Mouse (Mus musculus) layer of hippocampus, postnatal 10 days (tissue): Measurements from ENCODE around the gene Cela3a. TPM values are rescaled to one million over a fixed set of nuclear protein-coding genes. Genes with fewer than 3 reads are reported as not detected.
"Not testable (repeated sequence)": the region's sequence is repeated elsewhere in the genome, so short reads cannot be mapped to it uniquely, and the experiment has no call there.

ENCODE experiments used
- DNase-seq, 2 experiments: peaks; one replicate each; pipeline ENCODE4 v3.0.0; 2021; ENCODE audit warnings: low spot score in 2 of 2
- total RNA-seq, 2 experiments: library from RNA; stranded (reverse); gene quantifications; 2 replicates each; pipeline ENCODE4 v1.2.3; 2021

Cela3a gene
- total RNA-seq, 2 experiments from 2014 or later: not detected

- no peak for DNase-seq
These were observed 8.3 kb upstream of the Cela3a start for GRCm38 (mm10) chr4:137417712-137418564.

DNA sequence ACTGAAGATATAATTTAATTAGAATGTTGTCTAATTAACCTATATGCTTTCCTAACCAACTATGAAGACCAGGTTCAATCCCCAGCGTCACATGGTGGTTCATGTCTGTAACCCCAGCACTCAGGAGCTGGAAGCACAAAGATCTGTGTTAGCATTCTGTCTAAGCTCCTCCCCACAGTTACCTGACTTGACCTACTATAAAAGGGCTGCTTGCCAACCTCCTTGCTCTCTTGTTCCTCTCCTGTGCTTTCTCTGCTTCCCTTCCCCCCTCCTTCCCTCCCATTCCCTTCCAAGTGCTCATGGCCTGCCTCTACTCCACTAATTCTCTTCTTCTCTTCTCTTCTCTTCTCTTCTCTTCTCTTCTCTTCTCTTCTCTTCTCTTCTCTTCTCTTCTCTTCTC lies 5.3 kb upstream of the Cela3a start:
- no peak for DNase-seq

DNA sequence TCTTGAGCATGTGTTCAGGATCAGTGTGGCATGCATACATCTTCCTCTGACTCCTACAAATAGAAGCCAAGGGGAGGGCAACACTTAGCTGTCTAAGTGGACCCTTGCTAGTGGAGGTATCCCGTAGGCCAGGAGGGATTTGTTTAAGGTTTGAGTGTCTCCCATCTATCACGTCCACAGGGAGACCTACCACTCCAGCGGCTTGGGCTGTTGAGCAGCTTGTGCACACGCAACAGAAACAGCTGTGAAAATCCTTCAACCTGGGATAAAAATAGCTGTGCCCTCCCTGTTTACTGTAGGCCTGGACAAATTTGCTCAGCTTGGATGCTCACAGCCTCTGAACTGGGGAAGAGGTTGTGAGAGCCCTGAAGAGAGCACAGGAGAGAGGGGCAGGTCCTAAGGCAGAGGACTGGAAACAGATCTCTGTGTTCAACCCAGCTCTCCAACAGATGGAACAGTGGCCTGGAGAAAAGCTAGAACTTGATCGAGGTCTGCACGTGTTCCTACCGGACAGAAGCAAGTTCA lies 2.7 kb upstream of the Cela3a start:
- not testable (repeated sequence) for DNase-seq

DNA sequence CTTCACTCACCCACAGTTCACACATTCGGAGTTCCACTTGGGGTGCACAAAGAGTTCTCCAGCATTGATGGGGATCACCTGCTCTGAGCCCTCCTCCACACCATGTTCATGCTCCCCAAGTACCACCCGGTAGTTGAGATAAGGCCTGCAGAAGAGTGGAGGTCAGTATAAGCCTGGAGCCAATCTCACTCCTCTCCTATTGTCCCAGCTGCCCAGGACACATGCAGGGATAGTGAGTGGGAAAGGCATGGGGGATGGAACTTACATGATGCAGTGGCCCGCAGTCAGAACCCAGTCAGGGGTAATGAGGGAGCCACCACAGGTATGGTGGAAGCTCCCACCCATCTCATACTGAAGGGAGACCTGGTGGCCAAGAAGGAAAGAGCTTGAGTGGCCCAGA lies 4.0 kb downstream of the Cela3a start:
- no peak for DNase-seq

GRCm38 (mm10) chr4:137396641-137397525 lies 12.7 kb downstream of the Cela3a start:
- DNase-seq: no peak

DNA sequence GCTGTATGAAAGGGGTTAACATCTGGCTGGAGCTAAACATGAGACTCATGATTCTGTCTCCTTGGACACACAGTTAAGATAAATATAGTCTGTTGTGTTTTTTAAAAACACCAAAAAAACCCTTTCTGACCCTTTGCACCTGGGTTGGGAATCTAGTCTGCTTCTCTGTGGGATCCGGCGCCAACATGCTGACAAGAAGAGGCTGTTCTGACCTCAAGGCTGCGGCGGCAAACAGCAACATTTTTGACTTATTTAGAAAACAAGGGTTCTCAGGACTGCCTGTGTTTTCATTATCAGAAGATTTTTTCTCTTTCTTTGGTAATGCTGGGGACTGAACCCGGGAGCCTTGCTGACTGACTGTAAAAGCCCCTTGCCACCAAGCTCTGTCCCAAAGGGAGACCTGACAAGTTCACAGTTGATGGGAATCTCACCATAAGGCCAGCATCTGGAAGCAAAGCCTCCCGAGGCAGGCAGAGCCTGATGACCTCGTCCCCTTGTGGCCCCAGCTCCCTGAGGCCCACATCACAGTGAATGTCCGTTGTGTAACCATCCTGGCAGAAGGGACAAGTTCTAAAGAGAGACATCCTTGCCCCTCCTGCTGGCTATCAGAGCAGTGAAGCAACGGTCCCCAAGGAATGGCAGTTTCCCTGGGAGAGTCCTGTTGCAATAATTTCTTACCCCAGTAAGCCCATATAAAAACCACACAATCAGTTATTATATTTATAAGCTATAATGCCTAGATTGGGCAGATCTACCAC lies 16.0 kb downstream of the Cela3a start:
- no peak for DNase-seq

- no peak for DNase-seq
These were observed 16.7 kb downstream of the Cela3a start for GRCm38 (mm10) chr4:137392874-137393273.

DNA sequence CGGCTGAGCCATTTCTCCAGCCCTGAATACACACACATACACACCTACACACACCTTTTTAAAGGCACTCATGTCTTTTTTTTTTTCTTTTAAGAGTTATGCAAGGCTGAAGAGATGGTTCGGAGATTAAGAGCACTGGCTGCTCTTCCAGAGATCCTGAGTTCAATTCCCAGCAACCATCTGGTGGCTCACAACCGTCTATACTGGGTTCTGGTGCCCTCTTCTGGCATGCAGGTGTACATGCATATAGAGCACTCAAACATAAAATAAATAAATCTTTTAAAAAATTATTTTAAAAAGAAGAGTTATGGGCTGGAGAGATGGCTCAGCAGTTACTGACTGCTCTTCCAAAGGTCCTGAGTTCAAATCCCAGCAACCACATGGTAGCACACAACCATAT lies 18.3 kb downstream of the Cela3a start:
- no peak for DNase-seq

DNA sequence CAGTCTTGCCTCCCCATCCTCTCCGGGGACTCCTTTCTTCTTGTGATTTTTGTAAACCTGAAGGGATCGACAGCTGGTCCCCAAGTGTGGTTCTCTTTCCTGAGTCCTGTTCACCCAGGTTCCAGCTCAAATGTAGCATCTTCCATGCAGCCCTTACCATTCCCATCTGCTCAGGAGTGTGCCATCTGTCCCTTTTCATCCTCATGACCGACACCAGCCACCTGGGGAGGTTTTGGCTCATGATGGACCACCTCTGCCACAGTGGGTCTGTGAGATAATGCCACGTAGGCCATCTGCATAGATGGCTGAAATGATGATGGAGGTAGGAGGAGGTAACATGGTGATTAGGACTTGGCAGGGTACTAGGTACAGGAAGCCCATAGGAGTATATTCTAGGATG lies 19.4 kb downstream of the Cela3a start:
- no peak for DNase-seq

GRCm38 (mm10) chr4:137388983-137389382 lies 20.6 kb downstream of the Cela3a start:
- no peak for DNase-seq

DNA sequence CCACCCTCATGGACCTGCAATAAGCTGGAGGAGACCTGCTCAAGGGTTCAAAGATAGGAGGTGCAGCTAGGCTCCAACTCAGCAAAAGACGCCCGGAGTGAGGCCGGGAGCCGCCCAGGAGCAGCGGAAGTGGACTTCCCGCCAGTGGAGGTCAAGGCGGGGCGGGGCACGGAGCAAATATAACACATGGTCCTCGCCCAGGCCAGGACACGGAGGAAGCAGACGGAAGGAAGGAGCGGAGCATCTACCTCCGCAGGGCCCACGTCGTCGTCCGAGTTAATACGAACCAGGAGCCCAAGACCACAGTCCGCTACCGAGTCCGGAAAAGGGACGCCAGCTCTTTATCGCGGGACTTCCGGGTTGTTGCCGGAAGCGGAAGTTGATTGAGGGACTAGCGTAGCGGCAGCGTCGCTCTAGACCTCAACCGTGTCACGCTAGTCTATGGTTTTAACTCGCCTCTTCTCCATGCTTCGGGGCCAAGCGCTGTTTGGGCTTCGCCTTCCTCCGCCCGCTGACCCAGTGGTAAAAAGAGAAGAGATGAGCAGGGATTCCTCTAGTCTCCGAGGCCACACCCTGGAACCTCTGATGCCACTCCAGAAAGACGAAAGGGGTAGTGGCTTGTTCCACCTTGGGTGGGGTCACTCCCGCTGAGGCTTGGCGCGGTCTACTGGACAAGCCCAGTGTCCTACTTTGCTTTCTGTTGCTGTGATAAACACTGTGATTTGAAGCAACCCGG lies 21.4 kb downstream of the Cela3a start:
- DNase-seq: peak; percentile 78 to 83

GRCm38 (mm10) chr4:137387482-137388058 lies 22.0 kb downstream of the Cela3a start:
- DNase-seq: no peak

- no peak for DNase-seq
These were observed 28.6 kb downstream of the Cela3a start for GRCm38 (mm10) chr4:137380702-137381605.

GRCm38 (mm10) chr4:137379713-137380255 lies 29.8 kb downstream of the Cela3a start:
- DNase-seq: no peak

DNA sequence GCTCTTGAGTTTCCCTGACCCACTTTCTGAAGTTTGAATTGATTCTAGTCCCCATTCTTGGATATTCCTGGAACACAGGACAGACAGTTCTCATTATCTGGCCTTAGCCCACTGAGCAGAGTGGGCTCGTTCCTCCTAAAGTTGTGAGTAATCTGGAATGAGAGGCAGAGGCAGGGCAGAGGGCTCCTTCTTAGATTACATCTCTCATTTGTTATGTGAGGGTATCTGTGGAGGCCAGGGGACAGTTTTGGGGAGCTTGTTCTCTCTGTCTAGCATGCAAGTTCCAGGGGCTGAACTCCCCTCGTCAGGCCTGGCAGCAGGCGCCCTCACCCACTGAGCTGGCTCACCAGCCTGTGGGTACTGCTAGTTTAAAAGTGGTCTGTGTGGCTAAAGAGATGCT lies 30.5 kb downstream of the Cela3a start:
- DNase-seq: no peak

- no peak for DNase-seq
These were observed 31.9 kb downstream of the Cela3a start for GRCm38 (mm10) chr4:137377526-137378304.

DNA sequence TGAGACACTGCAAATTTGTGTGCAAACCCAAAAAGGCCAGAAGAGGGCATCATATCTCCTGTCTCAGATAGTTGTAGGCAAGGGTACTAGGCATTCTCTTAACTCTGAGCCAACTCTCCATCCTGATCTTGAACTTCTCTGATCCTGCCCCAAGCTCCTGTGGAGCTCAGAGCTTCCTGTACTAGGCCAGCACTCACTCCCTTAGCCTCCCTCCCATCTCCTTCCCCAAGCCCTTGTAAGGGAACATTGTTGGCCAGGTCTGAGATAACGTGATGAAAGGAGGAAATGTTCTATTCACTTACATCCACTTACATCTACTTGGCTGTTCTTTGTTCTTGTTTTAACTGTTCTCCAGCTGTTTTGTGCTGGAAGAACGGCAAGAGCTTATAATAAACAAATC lies 32.8 kb downstream of the Cela3a start:
- no peak for DNase-seq
